Mouse (Mus musculus) heart, embryonic 16.5 days (tissue): ENCODE results near the gene Kcne1. TPM values are rescaled to one million over a fixed set of nuclear protein-coding genes. Genes with fewer than 3 reads are reported as not detected.

ENCODE experiments used
- ATAC-seq: fragments of 200-750 bp; cut with Nextera tagmentation; replicated peaks from 2 replicates; pipeline ENCODE4 v1.8.0; 2017; ENCODE audit warnings: moderate number of reproducible peaks; ENCODE audit not compliant: insufficient read depth, low FRiP score; ENCODE audit errors: extremely low read depth
- H3K27ac ChIP-seq: fragments of 300-500 bp; sonication (generic); 2 replicates; pipeline ENCODE4 v1.5.1; 2014; ENCODE audit warnings: mild to moderate bottlenecking, low read length, control low read depth, moderate library complexity
- H3K27me3 ChIP-seq: fragments of 300-500 bp; sonication (generic); 2 replicates; pipeline ENCODE4 v1.6.1; 2014; ENCODE audit warnings: low read length, mixed read lengths; ENCODE audit not compliant: control insufficient read depth, insufficient read depth
- H3K36me3 ChIP-seq: fragments of 300-500 bp; sonication (generic); 2 replicates; pipeline ENCODE4 v1.6.1; 2014; ENCODE audit not compliant: control insufficient read depth, insufficient read depth
- H3K4me1 ChIP-seq: fragments of 300-500 bp; sonication (generic); 2 replicates; pipeline ENCODE4 v1.6.1; 2014; ENCODE audit warnings: low read length, mixed read lengths; ENCODE audit not compliant: control insufficient read depth, insufficient read depth
- H3K4me2 ChIP-seq: fragments of 300-500 bp; sonication (generic); 2 replicates; pipeline ENCODE4 v1.6.1; 2014; ENCODE audit warnings: low read depth, mild to moderate bottlenecking, control low read depth, low read length
- H3K4me3 ChIP-seq: fragments of 300-500 bp; sonication (generic); 2 replicates; pipeline ENCODE4 v1.5.1; 2014; ENCODE audit warnings: mild to moderate bottlenecking, control low read depth, low read length
- H3K9ac ChIP-seq: fragments of 300-500 bp; sonication (generic); 2 replicates; pipeline ENCODE4 v1.6.1; 2014; ENCODE audit warnings: low read length, control low read depth
- H3K9me3 ChIP-seq: fragments of 300-500 bp; sonication (generic); replicated peaks from 2 replicates; pipeline ENCODE4 v1.6.1; 2016; ENCODE audit warnings: low read length; ENCODE audit not compliant: control insufficient read depth
- WGBS: fragments of 180-500 bp; shearing (Covaris S2); extraction: QIAGEN DNeasy Blood & Tissue Kit; methylation state at CpG from one replicate; pipeline ENCODE4 v1.1.7; 2014; 5-methylcytosine and 5-hydroxymethylcytosine counted together
- polyA plus RNA-seq: library from polyadenylated mRNA; unstranded; fragments of >200 nt; fragmentation: Nextera tagmentation; extraction: Ambion mirVana; gene quantifications from 2 replicates; pipeline ENCODE4 v1.2.1, GENCODE M21; 2015

Gene Kcne1
- 166 and 187 TPM in 2 replicates for polyA plus RNA-seq

- peak within 1 kb of the TSS; percentile 66 for H3K4me2 ChIP-seq
- H3K9ac ChIP-seq: peak within 1 kb of the TSS; percentile 76
- 39% methylated on average over 9 of the region's 9 CpGs for WGBS
- H3K36me3 ChIP-seq: no peaks in the 10 kb centered on the region
- no peaks in the 10 kb centered on the region for H3K9me3 ChIP-seq
- peaks cover 45% of the 10 kb centered on the region for H3K4me1 ChIP-seq
- H3K4me3 ChIP-seq: peak within 1 kb of the TSS; percentile 48
- no peak for ATAC-seq
- peak within 1 kb of the TSS; percentile 74 for H3K27ac ChIP-seq
- peaks cover 3% of the 10 kb centered on the region; the same call in 1 of the 2 replicates for H3K27me3 ChIP-seq
Observed at GRCm38 (mm10) chr16:92359229-92359628, at the start of gene Kcne1. Kcne1 (minus strand) TSS chr16:92359468.

DNA sequence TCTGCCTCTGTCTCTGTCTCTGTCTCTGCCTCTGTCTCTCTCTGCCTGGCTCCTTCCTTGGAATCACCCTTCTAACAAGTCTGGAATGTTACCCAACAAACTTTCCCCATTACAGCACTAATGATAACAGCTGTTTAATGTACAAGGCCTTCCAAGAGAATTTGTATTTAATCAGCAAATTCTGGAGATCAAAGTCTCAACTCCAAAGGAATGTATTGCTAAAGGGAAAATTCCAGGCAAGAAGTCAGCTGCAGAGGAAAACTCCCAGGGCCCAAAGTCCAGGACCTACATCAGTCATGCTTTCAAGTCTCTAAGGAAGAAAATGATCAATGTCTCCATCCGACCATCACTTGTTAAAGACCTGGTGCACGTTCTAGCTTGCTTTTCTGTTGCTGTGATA is 48.6 kb upstream of the Kcne1 start:
- H3K4me3 ChIP-seq: no peak overlapping the region
- peaks cover 21% of the 10 kb centered on the region for H3K4me1 ChIP-seq
- H3K9me3 ChIP-seq: no peaks in the 10 kb centered on the region
- H3K36me3 ChIP-seq: no peaks in the 10 kb centered on the region
- ATAC-seq: no peak
- no peak overlapping the region for H3K27ac ChIP-seq
- no peak overlapping the region for H3K9ac ChIP-seq
- 64% methylated on average over 2 of the region's 2 CpGs for WGBS
- no peaks in the 10 kb centered on the region for H3K27me3 ChIP-seq
- no peak overlapping the region for H3K4me2 ChIP-seq

DNA sequence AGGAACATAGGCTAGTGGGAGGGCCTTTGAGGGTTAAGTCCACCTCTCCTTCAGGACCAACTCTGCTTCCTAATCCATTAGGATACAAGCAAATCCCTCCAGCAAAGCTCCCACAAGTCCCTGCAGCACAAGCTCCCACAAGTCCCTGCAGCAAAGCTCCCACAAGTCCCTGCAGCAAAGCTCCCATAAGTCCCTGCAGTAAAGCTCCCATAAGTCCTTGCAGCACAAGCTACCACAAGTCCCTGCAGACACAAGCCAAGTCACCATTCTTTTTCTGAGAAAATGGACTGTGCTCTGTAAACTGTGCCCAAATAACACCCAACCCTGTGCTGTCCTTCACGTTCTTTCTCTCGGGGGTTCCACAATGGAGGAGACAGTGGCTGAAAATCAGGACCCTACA is 44.9 kb upstream of the Kcne1 start:
- no peak for ATAC-seq
- no peak overlapping the region for H3K27ac ChIP-seq
- no peak overlapping the region for H3K9ac ChIP-seq
- no peaks in the 10 kb centered on the region for H3K36me3 ChIP-seq
- H3K27me3 ChIP-seq: no peaks in the 10 kb centered on the region
- 90% methylated on average over 2 of the region's 2 CpGs for WGBS
- no peak overlapping the region for H3K4me2 ChIP-seq
- H3K4me3 ChIP-seq: no peak overlapping the region
- H3K9me3 ChIP-seq: no peaks in the 10 kb centered on the region
- peaks cover 22% of the 10 kb centered on the region for H3K4me1 ChIP-seq

GRCm38 (mm10) chr16:92403069-92403468 is 43.8 kb upstream of the Kcne1 start:
- Histone ChIP-seq H3K9ac (peak overlapping the region; percentile 49; the same call in 1 of the 2 replicates), H3K4me1 (peaks cover 30% of the 10 kb centered on the region), H3K9me3 (no peaks in the 10 kb centered on the region), H3K27ac (peak overlapping the region; percentile 63), H3K36me3 (no peaks in the 10 kb centered on the region), H3K4me3 (no peak overlapping the region), H3K4me2 (no peak overlapping the region; the same call in 1 of the 2 replicates), H3K27me3 (no peaks in the 10 kb centered on the region)
- no peak for ATAC-seq
- 56% methylated on average over 10 of the region's 10 CpGs for WGBS

- H3K4me3 ChIP-seq: no peak overlapping the region
- ATAC-seq: no peak
- no peaks in the 10 kb centered on the region for H3K27me3 ChIP-seq
- H3K27ac ChIP-seq: peak overlapping the region; percentile 63
- WGBS: 41% methylated on average over 8 of the region's 8 CpGs
- H3K9ac ChIP-seq: 0 out of 2 replicates have a peak overlapping the region, but pooled peaks have one; percentile 49
- H3K9me3 ChIP-seq: no peaks in the 10 kb centered on the region
- peaks cover 36% of the 10 kb centered on the region for H3K4me1 ChIP-seq
- no peaks in the 10 kb centered on the region for H3K36me3 ChIP-seq
- no peak overlapping the region for H3K4me2 ChIP-seq
Observed at GRCm38 (mm10) chr16:92402216-92402615, 42.9 kb upstream of the Kcne1 start.

DNA sequence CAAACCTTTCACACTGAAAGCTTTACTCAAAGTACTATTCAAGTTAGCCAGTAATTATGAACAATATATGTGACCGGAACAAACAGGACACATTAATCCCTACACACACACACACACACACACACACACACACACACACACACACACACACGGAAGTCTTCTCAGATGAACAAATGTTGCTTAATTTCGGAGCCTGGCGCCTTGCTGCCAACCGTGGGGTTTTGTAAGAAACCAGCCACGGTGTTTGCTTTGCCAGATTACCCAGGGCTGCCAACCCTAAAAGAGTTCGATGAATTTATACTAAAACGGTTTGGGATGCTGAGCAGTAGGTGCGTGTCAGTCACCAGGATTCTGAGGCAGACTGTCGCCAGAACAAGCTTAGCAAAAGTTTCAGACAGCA is 41.9 kb upstream of the Kcne1 start:
- no peak overlapping the region for H3K4me2 ChIP-seq
- peaks cover 46% of the 10 kb centered on the region for H3K4me1 ChIP-seq
- H3K36me3 ChIP-seq: peaks cover 5% of the 10 kb centered on the region
- H3K27ac ChIP-seq: no peak overlapping the region
- H3K4me3 ChIP-seq: no peak overlapping the region
- 0 out of 2 replicates have a peak, but pooled peaks cover 2% of the 10 kb centered on the region for H3K9me3 ChIP-seq
- no peak for ATAC-seq
- no peaks in the 10 kb centered on the region for H3K27me3 ChIP-seq
- no peak overlapping the region for H3K9ac ChIP-seq
- WGBS: 61% methylated on average over 10 of the region's 10 CpGs

- Histone ChIP-seq H3K27ac (peak overlapping the region; percentile 96), H3K36me3 (peaks cover 20% of the 10 kb centered on the region), H3K4me3 (peak overlapping the region; percentile 65), H3K9ac (peak overlapping the region; percentile 82), H3K4me2 (peak overlapping the region; percentile 71), H3K9me3 (0 out of 2 replicates have a peak, but pooled peaks cover 3% of the 10 kb centered on the region), H3K27me3 (no peaks in the 10 kb centered on the region), H3K4me1 (peaks cover 54% of the 10 kb centered on the region)
- ATAC-seq: peak; percentile 89
- WGBS: 2% methylated on average over 37 of the region's 37 CpGs
Observed at GRCm38 (mm10) chr16:92399490-92400458, 40.5 kb upstream of the Kcne1 start.

GRCm38 (mm10) chr16:92398574-92399118 is 39.4 kb upstream of the Kcne1 start:
- H3K27ac ChIP-seq: peak overlapping the region; percentile 96
- H3K36me3 ChIP-seq: peaks cover 22% of the 10 kb centered on the region
- peaks cover 54% of the 10 kb centered on the region for H3K4me1 ChIP-seq
- H3K27me3 ChIP-seq: no peaks in the 10 kb centered on the region
- H3K4me3 ChIP-seq: peak overlapping the region; percentile 65
- peak overlapping the region; percentile 82 for H3K9ac ChIP-seq
- H3K4me2 ChIP-seq: peak overlapping the region; percentile 71
- WGBS: 23% methylated on average over 6 of the region's 6 CpGs
- no peak for ATAC-seq
- 0 out of 2 replicates have a peak, but pooled peaks cover 3% of the 10 kb centered on the region for H3K9me3 ChIP-seq
